9 mouse cellular contexts compared by ENCODE assay signal in the genomic region with DNA sequence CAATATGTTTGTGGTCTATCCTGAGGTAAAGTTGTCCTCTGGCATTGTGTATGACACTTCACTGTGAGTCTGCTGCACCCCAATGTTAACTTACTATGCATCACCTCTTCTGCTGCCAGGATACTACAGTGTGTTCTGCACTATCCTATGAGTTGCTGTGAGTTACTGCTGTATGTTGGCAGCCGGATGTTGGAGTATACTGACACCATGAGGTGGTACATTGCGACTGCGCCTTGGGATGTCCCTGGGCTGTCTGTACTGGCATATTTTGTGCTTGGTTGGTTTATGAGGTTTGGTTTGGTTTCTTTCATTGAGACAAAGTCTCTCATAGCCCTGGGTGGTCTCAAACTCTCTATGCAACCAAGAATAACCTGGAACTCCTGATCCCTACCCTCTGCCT. TPM values are rescaled to one million over a fixed set of nuclear protein-coding genes. Genes with fewer than 3 reads are reported as not detected.
DNase-seq lines count a peak whose midpoint lies in the region; ATAC-seq lines count a peak whose summit lies in the region.
"Had no signal": no experiment of that assay in that cellular context is flagged by ENCODE, and none has a peak within 500 bp of the region (broad histone marks: within the 10 kb centered on the region; RNA-seq: fewer than 3 reads in every experiment).

No protein-coding gene starts in this region.

- peaks cover 8% of the 10 kb centered on the region for H3K4me1 ChIP-seq in lung, embryonic 15.5 days
- peaks cover 5% of the 10 kb centered on the region for H3K4me1 ChIP-seq in stomach, embryonic 14.5 days (ENCODE audit: control insufficient read depth, insufficient read depth, low read length)
- H3K4me1 ChIP-seq: embryonic facial prominence, embryonic 13.5 days had no signal

- no peak overlapping the region for H3K4me3 ChIP-seq in lung, embryonic 15.5 days
- H3K4me3 ChIP-seq in stomach, embryonic 14.5 days (ENCODE audit: low read depth, low read length): no peak overlapping the region
- H3K4me3 ChIP-seq: embryonic facial prominence, embryonic 13.5 days had no signal

- peak; percentile 44 for DNase-seq in layer of hippocampus, adult 11-12 months (ENCODE audit: low spot score)
- no peak for DNase-seq in layer of hippocampus, adult 9-11 months
- DNase-seq in ES-CJ7 (ENCODE audit: low read depth, low spot score) (peak; percentile 68), MN1 (ENCODE audit: low spot score) (no peak)
- peak; percentile 51 for DNase-seq in embryo, embryonic 10.5 days (ENCODE audit: low spot score)
- peak; percentile 62 for DNase-seq in kidney, adult 9 months

- no peaks in the 10 kb centered on the region for H3K9me3 ChIP-seq in lung, embryonic 15.5 days
- no peaks in the 10 kb centered on the region for H3K9me3 ChIP-seq in stomach, embryonic 14.5 days (ENCODE audit: control insufficient read depth, low read depth, low read length)
- H3K9me3 ChIP-seq: embryonic facial prominence, embryonic 13.5 days had no signal

- no peak overlapping the region for H3K27ac ChIP-seq in lung, embryonic 15.5 days
- H3K27ac ChIP-seq in stomach, embryonic 14.5 days (ENCODE audit: low read length): no peak overlapping the region
- H3K27ac ChIP-seq: embryonic facial prominence, embryonic 13.5 days had no signal

- H3K36me3 ChIP-seq in lung, embryonic 15.5 days: no peaks in the 10 kb centered on the region
- no peaks in the 10 kb centered on the region for H3K36me3 ChIP-seq in stomach, embryonic 14.5 days (ENCODE audit: control insufficient read depth, insufficient read depth, low read length)
- H3K36me3 ChIP-seq: embryonic facial prominence, embryonic 13.5 days had no signal

- H3K9ac ChIP-seq in lung, embryonic 15.5 days: no peak overlapping the region
- H3K9ac ChIP-seq in stomach, embryonic 14.5 days (replicated peaks; ENCODE audit: low read depth, low read length): no peak overlapping the region
- H3K9ac ChIP-seq: embryonic facial prominence, embryonic 13.5 days had no signal

- WGBS in lung, embryonic 15.5 days: 43% methylated on average over 3 of the region's 3 CpGs
- WGBS in stomach, embryonic 14.5 days: 45% methylated on average over 3 of the region's 3 CpGs

- no peaks in the 10 kb centered on the region for H3K27me3 ChIP-seq in lung, embryonic 15.5 days
- no peaks in the 10 kb centered on the region for H3K27me3 ChIP-seq in stomach, embryonic 14.5 days (ENCODE audit: control insufficient read depth, insufficient read depth, low read length)
- H3K27me3 ChIP-seq: embryonic facial prominence, embryonic 13.5 days had no signal

- ATAC-seq in lung, embryonic 15.5 days (ENCODE audit: borderline replicate concordance, extremely low read depth, low FRiP score, low TSS enrichment): peak; percentile 43; the same call in 1 of the 2 replicates
- ATAC-seq in stomach, embryonic 14.5 days (ENCODE audit: insufficient number of reproducible peaks, insufficient read depth, low FRiP score, low read depth): peak; percentile 54; the same call in 1 of the 2 replicates

- H3K4me2 ChIP-seq in lung, embryonic 15.5 days: no peak overlapping the region
- no peak overlapping the region for H3K4me2 ChIP-seq in stomach, embryonic 14.5 days (replicated peaks; ENCODE audit: low read depth, low read length)
- H3K4me2 ChIP-seq: embryonic facial prominence, embryonic 13.5 days had no signal

RNA-seq across cellular contexts. Expression of a gene that starts 8.5 kb away (rescaled TPM):
- polyA plus RNA-seq in lung, embryonic 15.5 days (2015; fragmentation: Nextera tagmentation; extraction: Ambion mirVana): 42.3 and 50.3 TPM in 2 replicates
- polyA plus RNA-seq in stomach, embryonic 14.5 days (2014; fragmentation: Nextera tagmentation; extraction: Ambion mirVana): 22.5 and 32.1 TPM in 2 replicates

RNA-seq across cellular contexts. Expression of a gene that starts 25.4 kb away (rescaled TPM):
- polyA plus RNA-seq in lung, embryonic 15.5 days (2015; fragmentation: Nextera tagmentation; extraction: Ambion mirVana): 0.10 and 0.24 TPM in 2 replicates
- polyA plus RNA-seq in stomach, embryonic 14.5 days (2014; fragmentation: Nextera tagmentation; extraction: Ambion mirVana): 0.17 TPM in 1 of 2 replicates, not detected in the other

RNA-seq across cellular contexts. Expression of a gene that starts 38.4 kb away (rescaled TPM):
- polyA plus RNA-seq in lung, embryonic 15.5 days (2015; fragmentation: Nextera tagmentation; extraction: Ambion mirVana): 82.3 and 83.5 TPM in 2 replicates
- 39.0 and 42.5 TPM in 2 replicates for polyA plus RNA-seq in stomach, embryonic 14.5 days (2014; fragmentation: Nextera tagmentation; extraction: Ambion mirVana)

RNA-seq across cellular contexts. Expression of a gene that starts 50.5 kb away (rescaled TPM):
- 71.4 and 71.6 TPM in 2 replicates for polyA plus RNA-seq in lung, embryonic 15.5 days (2015; fragmentation: Nextera tagmentation; extraction: Ambion mirVana)
- 68.6 and 71.1 TPM in 2 replicates for polyA plus RNA-seq in stomach, embryonic 14.5 days (2014; fragmentation: Nextera tagmentation; extraction: Ambion mirVana)

RNA-seq across cellular contexts. Expression of a gene that starts 52.7 kb away (rescaled TPM):
- polyA plus RNA-seq in lung, embryonic 15.5 days (2015; fragmentation: Nextera tagmentation; extraction: Ambion mirVana): 2.4 and 3.5 TPM in 2 replicates
- polyA plus RNA-seq in stomach, embryonic 14.5 days (2014; fragmentation: Nextera tagmentation; extraction: Ambion mirVana): not detected in 2 replicates

Comparison
In these comparisons a context has a peak if more than half of its experiments do, and no peak if none do; other contexts are left out.
1. DNase-seq: peak in layer of hippocampus, adult 11-12 months (single experiment), ES-CJ7 (single experiment), embryo, embryonic 10.5 days (single experiment) and kidney, adult 9 months (single experiment); none in layer of hippocampus, adult 9-11 months (single experiment) and MN1 (single experiment).